Mouse (Mus musculus) hindbrain, postnatal 0 days (tissue): ENCODE measurements at regions not wholly inside any gene's neighbourhood (a gene's known extent, or its start where the extent isn't known, plus 50 kb on each side); places are given as distances from the start of the nearest gene placed in this dataset.

ENCODE experiments used
- ATAC-seq: fragments of 200-750 bp; cut with Nextera tagmentation; 2 replicates; pipeline ENCODE4 v1.8.0; 2017; ENCODE audit warnings: mild to moderate bottlenecking, moderate TSS enrichment, moderate library complexity
- DNase-seq: peaks from one replicate; pipeline ENCODE4 v3.0.0-alpha.2; 2015; ENCODE audit warnings: low spot score
- H3K27ac ChIP-seq: fragments of 300-500 bp; sonication (generic); 2 replicates; pipeline ENCODE4 v1.5.1; 2014; ENCODE audit warnings: mild to moderate bottlenecking
- H3K27me3 ChIP-seq: fragments of 300-500 bp; sonication (generic); 2 replicates; pipeline ENCODE4 v1.6.1; 2014; ENCODE audit warnings: low read length, mixed read lengths; ENCODE audit not compliant: insufficient read depth
- H3K36me3 ChIP-seq: fragments of 300-500 bp; sonication (generic); 2 replicates; pipeline ENCODE4 v1.6.1; 2014; ENCODE audit warnings: low read length, mixed read lengths; ENCODE audit not compliant: insufficient read depth
- H3K4me1 ChIP-seq: fragments of 300-500 bp; sonication (generic); 2 replicates; pipeline ENCODE4 v1.6.1; 2014; ENCODE audit warnings: antibody characterized with exemption, low read length, mixed read lengths; ENCODE audit not compliant: insufficient read depth
- H3K4me2 ChIP-seq: fragments of 300-500 bp; sonication (generic); 2 replicates; pipeline ENCODE4 v1.6.1; 2014; ENCODE audit warnings: low read depth, mild to moderate bottlenecking, low read length, moderate library complexity, mixed read lengths
- H3K4me3 ChIP-seq: fragments of 300-500 bp; sonication (generic); 2 replicates; pipeline ENCODE4 v1.5.1; 2014; ENCODE audit warnings: low read length
- H3K9ac ChIP-seq: fragments of 300-500 bp; sonication (generic); replicated peaks from 2 replicates; pipeline ENCODE4 v1.6.1; 2014; ENCODE audit warnings: mild to moderate bottlenecking, low read length, moderate library complexity, mixed read lengths
- H3K9me3 ChIP-seq: fragments of 300-500 bp; sonication (generic); 2 replicates; pipeline ENCODE4 v1.6.1; 2016; ENCODE audit warnings: low read length, mixed read lengths
- CTCF ChIP-seq: IDR thresholded peaks from 2 replicates; pipeline ENCODE4 v1.5.1; 2016; ENCODE audit warnings: antibody characterized with exemption, control low read depth, low read depth
- WGBS: fragments of 180-500 bp; shearing (Covaris S2); extraction: QIAGEN DNeasy Blood & Tissue Kit; methylation state at CpG from one replicate; pipeline ENCODE4 v1.1.7; 2014; 5-methylcytosine and 5-hydroxymethylcytosine counted together

GRCm38 (mm10) chr5:129298646-129299455 lies 202.2 kb upstream of the Sfswap start:
- peak; percentile 38; the same call in 1 of the 2 replicates for ATAC-seq
- H3K9me3 ChIP-seq: no peaks in the 10 kb centered on the region
- H3K4me3 ChIP-seq: no peak overlapping the region
- H3K4me1 ChIP-seq: no peaks in the 10 kb centered on the region
- no peaks in the 10 kb centered on the region for H3K36me3 ChIP-seq
- H3K27me3 ChIP-seq: no peaks in the 10 kb centered on the region
- no peak overlapping the region for H3K4me2 ChIP-seq
- H3K9ac ChIP-seq: no peak overlapping the region
- WGBS: 12% methylated on average over 11 of the region's 11 CpGs
- TF ChIP-seq CTCF: no peak
- DNase-seq: no peak
- H3K27ac ChIP-seq: no peak overlapping the region

DNA sequence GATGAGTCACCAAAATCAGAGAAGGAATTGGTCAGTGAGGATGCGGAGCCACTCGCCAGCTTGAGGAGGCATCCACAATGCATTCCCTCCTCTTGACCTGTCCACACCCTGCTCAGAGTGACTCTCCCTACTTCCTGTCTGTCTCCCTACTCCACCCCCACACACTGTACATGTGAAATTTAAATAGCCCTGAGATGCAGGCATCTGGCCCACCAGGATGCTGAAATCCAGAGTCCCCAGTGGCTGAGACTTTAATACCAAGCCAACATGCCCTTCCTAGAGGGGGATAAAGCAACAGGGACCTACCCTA lies 201.6 kb upstream of the Sfswap start:
- no peaks in the 10 kb centered on the region for H3K27me3 ChIP-seq
- H3K4me2 ChIP-seq: no peak overlapping the region
- no peak overlapping the region for H3K9ac ChIP-seq
- DNase-seq: no peak
- H3K27ac ChIP-seq: no peak overlapping the region
- TF ChIP-seq CTCF: no peak
- H3K4me1 ChIP-seq: no peaks in the 10 kb centered on the region
- ATAC-seq: peak; percentile 38; the same call in 1 of the 2 replicates
- WGBS: 25% methylated on average over 2 of the region's 2 CpGs
- H3K36me3 ChIP-seq: no peaks in the 10 kb centered on the region
- no peaks in the 10 kb centered on the region for H3K9me3 ChIP-seq
- H3K4me3 ChIP-seq: no peak overlapping the region

GRCm38 (mm10) chr5:129300423-129300822 lies 200.6 kb upstream of the Sfswap start:
- no peak for ATAC-seq
- Histone ChIP-seq H3K4me1 (no peaks in the 10 kb centered on the region), H3K4me3 (no peak overlapping the region), H3K9ac (no peak overlapping the region), H3K27me3 (no peaks in the 10 kb centered on the region), H3K9me3 (no peaks in the 10 kb centered on the region), H3K36me3 (no peaks in the 10 kb centered on the region), H3K4me2 (no peak overlapping the region), H3K27ac (no peak overlapping the region)
- WGBS: 88% methylated on average over 6 of the region's 6 CpGs
- TF ChIP-seq CTCF: no peak
- no peak for DNase-seq

- no peaks in the 10 kb centered on the region for H3K9me3 ChIP-seq
- no peak overlapping the region for H3K27ac ChIP-seq
- WGBS: 62% methylated on average over 9 of the region's 9 CpGs
- TF ChIP-seq CTCF: no peak
- no peak overlapping the region for H3K4me2 ChIP-seq
- H3K4me3 ChIP-seq: no peak overlapping the region
- no peaks in the 10 kb centered on the region for H3K36me3 ChIP-seq
- DNase-seq (no peak), ATAC-seq (no peak)
- 0 out of 2 replicates have a peak, but pooled peaks cover 3% of the 10 kb centered on the region for H3K27me3 ChIP-seq
- H3K9ac ChIP-seq: no peak overlapping the region
- no peaks in the 10 kb centered on the region for H3K4me1 ChIP-seq
Measured at GRCm38 (mm10) chr5:129315626-129316025, 185.4 kb upstream of the Sfswap start.

DNA sequence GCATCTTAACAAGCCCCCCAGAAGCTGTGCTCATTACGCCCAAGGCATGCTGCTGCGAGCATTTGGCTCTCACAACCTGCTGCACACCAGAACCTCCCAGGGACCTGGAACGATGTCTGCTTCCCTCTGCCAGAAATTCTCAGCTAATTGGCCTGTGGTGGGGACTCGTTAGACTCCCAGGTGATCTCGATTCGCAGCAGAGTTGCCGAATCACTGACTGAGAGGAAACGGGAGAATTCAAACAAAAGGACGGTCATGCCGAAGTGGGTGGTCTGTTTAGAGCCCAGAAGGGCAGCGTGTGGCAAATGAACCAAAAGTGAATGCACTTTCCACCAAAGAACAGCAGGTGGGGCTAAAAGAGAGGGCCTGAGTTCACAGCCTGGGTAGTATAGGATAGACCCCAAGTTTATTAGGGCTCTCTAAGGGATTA lies 169.9 kb upstream of the Sfswap start:
- WGBS: 6% methylated on average over 11 of the region's 11 CpGs
- ATAC-seq (peak; percentile 52), DNase-seq (peak; percentile 77)
- H3K27ac ChIP-seq: no peak overlapping the region
- no peaks in the 10 kb centered on the region for H3K27me3 ChIP-seq
- peak; percentile 72 for TF ChIP-seq CTCF
- no peaks in the 10 kb centered on the region for H3K36me3 ChIP-seq
- 0 out of 2 replicates have a peak overlapping the region, but pooled peaks have one; percentile 21 for H3K4me2 ChIP-seq
- no peaks in the 10 kb centered on the region for H3K4me1 ChIP-seq
- H3K4me3 ChIP-seq: no peak overlapping the region
- H3K9ac ChIP-seq: no peak overlapping the region
- 0 out of 2 replicates have a peak, but pooled peaks cover 3% of the 10 kb centered on the region for H3K9me3 ChIP-seq

DNA sequence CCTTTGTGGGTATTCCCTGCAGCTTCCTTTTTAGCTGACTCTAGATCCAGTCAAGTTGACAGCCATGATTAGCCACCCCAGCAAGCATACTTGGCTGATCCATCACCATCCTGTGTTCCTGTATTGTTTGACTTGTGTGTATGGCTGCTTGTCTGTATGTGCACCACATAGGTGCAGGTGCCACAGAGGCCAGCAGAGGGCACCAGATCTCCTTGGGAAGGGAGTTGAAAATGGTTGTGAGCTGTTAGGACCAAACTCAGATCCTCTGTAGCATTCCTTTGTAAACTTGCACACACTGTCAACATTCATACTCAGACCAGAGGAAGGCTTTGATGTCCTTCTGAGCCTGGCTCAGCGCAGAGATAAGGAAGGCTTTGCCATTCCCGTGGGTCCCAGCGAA lies 169.0 kb upstream of the Sfswap start:
- 0 out of 2 replicates have a peak, but pooled peaks cover 3% of the 10 kb centered on the region for H3K9me3 ChIP-seq
- WGBS: 94% methylated on average over 3 of the region's 3 CpGs
- H3K36me3 ChIP-seq: no peaks in the 10 kb centered on the region
- ATAC-seq (no peak), DNase-seq (no peak)
- no peak overlapping the region for H3K4me2 ChIP-seq
- H3K4me3 ChIP-seq: no peak overlapping the region
- no peaks in the 10 kb centered on the region for H3K27me3 ChIP-seq
- H3K9ac ChIP-seq: no peak overlapping the region
- no peaks in the 10 kb centered on the region for H3K4me1 ChIP-seq
- H3K27ac ChIP-seq: no peak overlapping the region
- TF ChIP-seq CTCF: peak; percentile 46

DNA sequence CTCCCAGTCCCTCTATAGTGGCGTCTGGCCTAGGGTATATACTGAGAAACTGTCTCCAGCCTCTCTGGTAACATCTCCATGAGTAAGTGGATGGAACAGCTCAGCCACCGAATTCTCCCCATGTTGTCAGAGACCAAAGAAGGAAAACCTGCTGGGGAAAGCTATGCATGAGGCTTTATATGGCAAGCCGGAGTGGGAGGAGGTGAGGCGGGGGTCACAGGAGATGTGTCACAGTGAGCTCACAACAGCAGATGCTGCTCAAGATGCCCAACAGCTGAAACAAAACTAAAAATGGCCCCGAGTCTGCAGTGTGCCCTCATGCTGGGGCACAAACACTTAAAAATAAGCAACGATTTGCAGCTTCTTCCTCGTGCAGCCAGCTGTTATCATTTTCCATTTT lies 162.5 kb upstream of the Sfswap start:
- Histone ChIP-seq H3K9me3 (no peaks in the 10 kb centered on the region), H3K27ac (no peak overlapping the region), H3K27me3 (no peaks in the 10 kb centered on the region), H3K4me1 (peaks cover 3% of the 10 kb centered on the region; the same call in 1 of the 2 replicates), H3K36me3 (no peaks in the 10 kb centered on the region), H3K9ac (no peak overlapping the region), H3K4me2 (no peak overlapping the region), H3K4me3 (no peak overlapping the region)
- TF ChIP-seq CTCF: no peak
- ATAC-seq (no peak), DNase-seq (peak; percentile 29)
- 55% methylated on average over 7 of the region's 7 CpGs for WGBS
